Mouse (Mus musculus): ENCODE data around the gene Kcnb1. TPM values are rescaled to one million over a fixed set of nuclear protein-coding genes. Genes with fewer than 3 reads are reported as not detected.

Kcnb1 gene
- total RNA-seq, 1 experiment, result 1.3 TPM

- TF ChIP-seq ZNF384 (IDR thresholded peaks at IDR 0.05; ENCODE audit: low read depth, low read length), result no peak
- no peak for TF ChIP-seq ZC3H11A (IDR thresholded peaks at IDR 0.05; ENCODE audit: borderline replicate concordance, low read depth, low read length)
- peak; percentile 10; the same call in 1 of the 2 replicates for TF ChIP-seq MAFK (IDR thresholded peaks at IDR 0.05; ENCODE audit: insufficient read depth, low read depth, low read length)
- TF ChIP-seq CHD2 (IDR thresholded peaks at IDR 0.05; ENCODE audit: low read depth, low read length), result no peak
- TF ChIP-seq HCFC1 (IDR thresholded peaks at IDR 0.05; ENCODE audit: borderline replicate concordance, insufficient read depth, low read length), result 0 out of 2 replicates have a peak, but pooled peaks have one; percentile 27
Measured at GRCm38 (mm10) chr2:167221159-167221845, 31.3 kb upstream of the Kcnb1 start.

GRCm38 (mm10) chr2:167220736-167221135 lies 30.8 kb upstream of the Kcnb1 start:
- Histone ChIP-seq H3K4me3 (ENCODE audit: insufficient read depth in 1 of 2, low read depth in 1 of 2, low read length in 2 of 2, poor library complexity in 1 of 2, severe bottlenecking in 1 of 2) (peak overlapping the region; percentile 86 to 95), H3K9me3 (ENCODE audit: control insufficient read depth, insufficient read depth, low read depth, low read length) (no peaks in the 10 kb centered on the region), H3K4me1 (ENCODE audit: control insufficient read depth in 2 of 2, insufficient read depth in 2 of 2, low read length in 2 of 2, poor library complexity in 1 of 2) (peaks cover 1 to 8% of the 10 kb centered on the region in 2 experiments; a peak in 2 of 4 replicates), H3K36me3 (ENCODE audit: control insufficient read depth, insufficient read depth, low read length, poor library complexity, severe bottlenecking) (peaks cover 24% of the 10 kb centered on the region; the same call in 1 of the 2 replicates), H3K27ac (ENCODE audit: insufficient read depth, low read depth, low read length, poor library complexity, severe bottlenecking) (peak overlapping the region; percentile 82), H3K9ac (ENCODE audit: insufficient read depth, low read depth, low read length, poor library complexity, severe bottlenecking) (peak overlapping the region; percentile 98)
- TF ChIP-seq CHD2 (IDR thresholded peaks at IDR 0.05; ENCODE audit: low read depth, low read length) (no peak), HCFC1 (IDR thresholded peaks at IDR 0.05; ENCODE audit: borderline replicate concordance, insufficient read depth, low read length) (no peak), ZC3H11A (IDR thresholded peaks at IDR 0.05; ENCODE audit: borderline replicate concordance, low read depth, low read length) (no peak), ZNF384 (IDR thresholded peaks at IDR 0.05; ENCODE audit: low read depth, low read length) (no peak), MAFK (IDR thresholded peaks at IDR 0.05; ENCODE audit: insufficient read depth, low read depth, low read length) (no peak)
- no peak for DNase-seq (ENCODE audit: low read depth, low spot score)
- in situ Hi-C loops (cut with MboI; ENCODE audit: low sequenced_read_pairs in 2 of 2, unreplicated experiment in 2 of 2), result no loop called here

More at GRCm38 (mm10) chr2:167221159-167221845, 31.3 kb upstream of the Kcnb1 start:
- Histone ChIP-seq H3K9ac (ENCODE audit: insufficient read depth, low read depth, low read length, poor library complexity, severe bottlenecking) (peak overlapping the region; percentile 98), H3K36me3 (ENCODE audit: control insufficient read depth, insufficient read depth, low read length, poor library complexity, severe bottlenecking) (peaks cover 24% of the 10 kb centered on the region; the same call in 1 of the 2 replicates), H3K9me3 (ENCODE audit: control insufficient read depth, insufficient read depth, low read depth, low read length) (no peaks in the 10 kb centered on the region), H3K27ac (ENCODE audit: insufficient read depth, low read depth, low read length, poor library complexity, severe bottlenecking) (peak overlapping the region; percentile 82), H3K4me3 (ENCODE audit: insufficient read depth in 1 of 2, low read depth in 1 of 2, low read length in 2 of 2, poor library complexity in 1 of 2, severe bottlenecking in 1 of 2) (peak overlapping the region; percentile 86 to 95), H3K4me1 (ENCODE audit: control insufficient read depth in 2 of 2, insufficient read depth in 2 of 2, low read length in 2 of 2, poor library complexity in 1 of 2) (peaks cover 1 to 8% of the 10 kb centered on the region in 2 experiments; a peak in 2 of 4 replicates)
- in situ Hi-C loops (cut with MboI; ENCODE audit: low sequenced_read_pairs in 2 of 2, unreplicated experiment in 2 of 2), result no loop called here
- DNase-seq (ENCODE audit: low read depth, low spot score), result no peak

GRCm38 (mm10) chr2:167219154-167219775 lies 29.3 kb upstream of the Kcnb1 start:
- Histone ChIP-seq H3K36me3 (ENCODE audit: control insufficient read depth, insufficient read depth, low read length, poor library complexity, severe bottlenecking) (peaks cover 25% of the 10 kb centered on the region; the same call in 1 of the 2 replicates), H3K4me1 (ENCODE audit: control insufficient read depth in 2 of 2, insufficient read depth in 2 of 2, low read length in 2 of 2, poor library complexity in 1 of 2) (peaks cover 1 to 8% of the 10 kb centered on the region in 2 experiments; a peak in 2 of 4 replicates), H3K9ac (ENCODE audit: insufficient read depth, low read depth, low read length, poor library complexity, severe bottlenecking) (0 out of 2 replicates have a peak overlapping the region, but pooled peaks have one; percentile 60), H3K27ac (ENCODE audit: insufficient read depth, low read depth, low read length, poor library complexity, severe bottlenecking) (no peak overlapping the region), H3K9me3 (ENCODE audit: control insufficient read depth, insufficient read depth, low read depth, low read length) (no peaks in the 10 kb centered on the region), H3K4me3 (ENCODE audit: insufficient read depth in 1 of 2, low read depth in 1 of 2, low read length in 2 of 2, poor library complexity in 1 of 2, severe bottlenecking in 1 of 2) (no peak overlapping the region)
- peak; percentile 82 for DNase-seq (ENCODE audit: low read depth, low spot score)
- TF ChIP-seq ZC3H11A (IDR thresholded peaks at IDR 0.05; ENCODE audit: borderline replicate concordance, low read depth, low read length) (peak; percentile 70), HCFC1 (IDR thresholded peaks at IDR 0.05; ENCODE audit: borderline replicate concordance, insufficient read depth, low read length) (no peak)
- in situ Hi-C loops (cut with MboI; ENCODE audit: low sequenced_read_pairs in 2 of 2, unreplicated experiment in 2 of 2), result loop anchor here in 1 of 2 experiments (10.0 kb wide), 2 partner anchors 114 to 144 kb away; no protein-coding TSS in a partner anchor

GRCm38 (mm10) chr2:167213666-167214065 lies 23.7 kb upstream of the Kcnb1 start:
- Histone ChIP-seq H3K4me3 (ENCODE audit: insufficient read depth in 1 of 2, low read depth in 1 of 2, low read length in 2 of 2, poor library complexity in 1 of 2, severe bottlenecking in 1 of 2) (no peak overlapping the region), H3K36me3 (ENCODE audit: control insufficient read depth, insufficient read depth, low read length, poor library complexity, severe bottlenecking) (peaks cover 31% of the 10 kb centered on the region), H3K4me1 (ENCODE audit: control insufficient read depth in 2 of 2, insufficient read depth in 2 of 2, low read length in 2 of 2, poor library complexity in 1 of 2) (peaks cover 5 to 16% of the 10 kb centered on the region in 2 experiments; a peak in 3 of 4 replicates), H3K27ac (ENCODE audit: insufficient read depth, low read depth, low read length, poor library complexity, severe bottlenecking) (no peak overlapping the region), H3K9me3 (ENCODE audit: control insufficient read depth, insufficient read depth, low read depth, low read length) (no peaks in the 10 kb centered on the region), H3K9ac (ENCODE audit: insufficient read depth, low read depth, low read length, poor library complexity, severe bottlenecking) (no peak overlapping the region)
- no peak for TF ChIP-seq CHD2 (IDR thresholded peaks at IDR 0.05; ENCODE audit: low read depth, low read length)
- TF ChIP-seq HCFC1 (IDR thresholded peaks at IDR 0.05; ENCODE audit: borderline replicate concordance, insufficient read depth, low read length), result no peak
- no peak for TF ChIP-seq ZNF384 (IDR thresholded peaks at IDR 0.05; ENCODE audit: low read depth, low read length)
- TF ChIP-seq MAFK (IDR thresholded peaks at IDR 0.05; ENCODE audit: insufficient read depth, low read depth, low read length), result no peak
- TF ChIP-seq ZC3H11A (IDR thresholded peaks at IDR 0.05; ENCODE audit: borderline replicate concordance, low read depth, low read length), result no peak
- no peak for DNase-seq (ENCODE audit: low read depth, low spot score)
- in situ Hi-C loops (cut with MboI; ENCODE audit: low sequenced_read_pairs in 2 of 2, unreplicated experiment in 2 of 2), result loop anchor here in 1 of 2 experiments (10.0 kb wide), 2 partner anchors 109 to 139 kb away; no protein-coding TSS in a partner anchor

Measured in ES-E14 (cell line).